Mouse (Mus musculus): Measurements from ENCODE around the gene 9130213A22Rik. TPM values are rescaled to one million over a fixed set of nuclear protein-coding genes. Genes with fewer than 3 reads are reported as not detected.

The 9130213A22Rik gene
- polyA plus RNA-seq (2015; fragmentation: Nextera tagmentation; extraction: Ambion mirVana) = 0.06 and 0.07 TPM in 2 replicates

- H3K4me2 ChIP-seq (ENCODE audit: low read depth, low read length) = peak within 1 kb of the TSS; percentile 98
- H3K27ac ChIP-seq (ENCODE audit: low read depth) = peak within 1 kb of the TSS; percentile 81
- peak within 1 kb of the TSS; percentile 67 for H3K9ac ChIP-seq (replicated peaks)
- H3K27me3 ChIP-seq (ENCODE audit: insufficient read depth, low read length) = peaks cover 20% of the 10 kb centered on the region
- H3K9me3 ChIP-seq (ENCODE audit: low read length) = no peaks in the 10 kb centered on the region
- peak; percentile 85 for DNase-seq
- under 1% methylated on average over 60 of the region's 66 CpGs for WGBS (ENCODE audit: insufficient replicate concordance)
- peak within 1 kb of the TSS; percentile 68 for H3K4me3 ChIP-seq (ENCODE audit: low read depth, low read length)
- H3K36me3 ChIP-seq (replicated peaks; ENCODE audit: insufficient read depth, low read length) = no peaks in the 10 kb centered on the region
- peak; percentile 13 for ATAC-seq
- peaks cover 57% of the 10 kb centered on the region for H3K4me1 ChIP-seq (ENCODE audit: insufficient read depth)
- TF ChIP-seq CTCF (IDR thresholded peaks at IDR 0.05; ENCODE audit: low read depth) (peak; percentile 80), EP300 (IDR thresholded peaks at IDR 0.05; ENCODE audit: low read depth) (no peak)
Observed at GRCm38 (mm10) chr11:69122336-69122951, at the start of gene 9130213A22Rik. 9130213A22Rik (minus strand) TSS chr11:69122589.

GRCm38 (mm10) chr11:69171626-69172025 is 49.2 kb upstream of the 9130213A22Rik start:
- DNase-seq (peak; percentile 54), ATAC-seq (no peak)
- Histone ChIP-seq H3K9ac (replicated peaks) (no peak overlapping the region), H3K4me1 (ENCODE audit: insufficient read depth) (no peaks in the 10 kb centered on the region), H3K4me2 (ENCODE audit: low read depth, low read length) (no peak overlapping the region), H3K4me3 (ENCODE audit: low read depth, low read length) (no peak overlapping the region), H3K36me3 (replicated peaks; ENCODE audit: insufficient read depth, low read length) (no peaks in the 10 kb centered on the region), H3K27ac (ENCODE audit: low read depth) (no peak overlapping the region), H3K27me3 (ENCODE audit: insufficient read depth, low read length) (no peaks in the 10 kb centered on the region), H3K9me3 (ENCODE audit: low read length) (no peaks in the 10 kb centered on the region)
- TF ChIP-seq EP300 (IDR thresholded peaks at IDR 0.05; ENCODE audit: low read depth) (no peak), CTCF (IDR thresholded peaks at IDR 0.05; ENCODE audit: low read depth) (peak; percentile 87)
- 35% methylated on average over 7 of the region's 7 CpGs for WGBS (ENCODE audit: insufficient replicate concordance)

- no peak for TF ChIP-seq EP300 (IDR thresholded peaks at IDR 0.05; ENCODE audit: low read depth)
- no peak for TF ChIP-seq CTCF (IDR thresholded peaks at IDR 0.05; ENCODE audit: low read depth)
- Histone ChIP-seq H3K4me1 (ENCODE audit: insufficient read depth) (no peaks in the 10 kb centered on the region), H3K9me3 (ENCODE audit: low read length) (no peaks in the 10 kb centered on the region), H3K4me3 (ENCODE audit: low read depth, low read length) (no peak overlapping the region), H3K27me3 (ENCODE audit: insufficient read depth, low read length) (no peaks in the 10 kb centered on the region), H3K36me3 (replicated peaks; ENCODE audit: insufficient read depth, low read length) (no peaks in the 10 kb centered on the region), H3K9ac (replicated peaks) (no peak overlapping the region), H3K4me2 (ENCODE audit: low read depth, low read length) (no peak overlapping the region), H3K27ac (ENCODE audit: low read depth) (no peak overlapping the region)
- ATAC-seq (no peak), DNase-seq (no peak)
- 80% methylated on average over 12 of the region's 12 CpGs for WGBS (ENCODE audit: insufficient replicate concordance)
Observed at GRCm38 (mm10) chr11:69169313-69169712, 46.9 kb upstream of the 9130213A22Rik start.

GRCm38 (mm10) chr11:69156800-69157199 is 34.4 kb upstream of the 9130213A22Rik start, which contains the start of gene Alox12b:
Alox12b (plus strand) TSS chr11:69156989.
- H3K9me3 ChIP-seq (ENCODE audit: low read length) = no peaks in the 10 kb centered on the region
- no peaks in the 10 kb centered on the region for H3K36me3 ChIP-seq (replicated peaks; ENCODE audit: insufficient read depth, low read length)
- no peak for DNase-seq
- peaks cover 35% of the 10 kb centered on the region for H3K27me3 ChIP-seq (ENCODE audit: insufficient read depth, low read length)
- H3K4me3 ChIP-seq (ENCODE audit: low read depth, low read length) = no peak within 1 kb of the TSS
- TF ChIP-seq CTCF (IDR thresholded peaks at IDR 0.05; ENCODE audit: low read depth) = no peak
- no peak for TF ChIP-seq EP300 (IDR thresholded peaks at IDR 0.05; ENCODE audit: low read depth)
- no peak within 1 kb of the TSS for H3K4me2 ChIP-seq (ENCODE audit: low read depth, low read length)
- no peak within 1 kb of the TSS for H3K9ac ChIP-seq (replicated peaks)
- no peak within 1 kb of the TSS for H3K27ac ChIP-seq (ENCODE audit: low read depth)
- WGBS (ENCODE audit: insufficient replicate concordance) = 2% methylated on average over 15 of the region's 18 CpGs
- ATAC-seq = no peak
- no peaks in the 10 kb centered on the region for H3K4me1 ChIP-seq (ENCODE audit: insufficient read depth)

- Histone ChIP-seq H3K36me3 (replicated peaks; ENCODE audit: insufficient read depth, low read length) (no peaks in the 10 kb centered on the region), H3K4me3 (ENCODE audit: low read depth, low read length) (no peak overlapping the region), H3K4me2 (ENCODE audit: low read depth, low read length) (no peak overlapping the region), H3K27ac (ENCODE audit: low read depth) (no peak overlapping the region), H3K9me3 (ENCODE audit: low read length) (no peaks in the 10 kb centered on the region), H3K4me1 (ENCODE audit: insufficient read depth) (0 out of 2 replicates have a peak, but pooled peaks cover 3% of the 10 kb centered on the region), H3K27me3 (ENCODE audit: insufficient read depth, low read length) (peaks cover 39% of the 10 kb centered on the region), H3K9ac (replicated peaks) (no peak overlapping the region)
- 31% methylated on average over 1 of the region's 1 CpGs for WGBS (ENCODE audit: insufficient replicate concordance)
- DNase-seq (no peak), ATAC-seq (no peak)
- no peak for TF ChIP-seq EP300 (IDR thresholded peaks at IDR 0.05; ENCODE audit: low read depth)
- TF ChIP-seq CTCF (IDR thresholded peaks at IDR 0.05; ENCODE audit: low read depth) = no peak
Observed at GRCm38 (mm10) chr11:69155351-69155750, 33.0 kb upstream of the 9130213A22Rik start.

- TF ChIP-seq CTCF (IDR thresholded peaks at IDR 0.05; ENCODE audit: low read depth) = no peak
- no peak for TF ChIP-seq EP300 (IDR thresholded peaks at IDR 0.05; ENCODE audit: low read depth)
- H3K9ac ChIP-seq (replicated peaks) = no peak overlapping the region
- no peak for DNase-seq
- H3K4me2 ChIP-seq (ENCODE audit: low read depth, low read length) = no peak overlapping the region
- no peak overlapping the region for H3K4me3 ChIP-seq (ENCODE audit: low read depth, low read length)
- 73% methylated on average over 8 of the region's 8 CpGs for WGBS (ENCODE audit: insufficient replicate concordance)
- H3K27ac ChIP-seq (ENCODE audit: low read depth) = no peak overlapping the region
- H3K27me3 ChIP-seq (ENCODE audit: insufficient read depth, low read length) = peaks cover 35% of the 10 kb centered on the region
- 0 out of 2 replicates have a peak, but pooled peaks cover 3% of the 10 kb centered on the region for H3K4me1 ChIP-seq (ENCODE audit: insufficient read depth)
- H3K9me3 ChIP-seq (ENCODE audit: low read length) = no peaks in the 10 kb centered on the region
- no peak for ATAC-seq
- H3K36me3 ChIP-seq (replicated peaks; ENCODE audit: insufficient read depth, low read length) = no peaks in the 10 kb centered on the region
Observed at GRCm38 (mm10) chr11:69153831-69154230, 31.4 kb upstream of the 9130213A22Rik start.
